29 mouse cellular contexts compared by ENCODE assay signal in genomic region chr6:31072072-31072471, GRCm38 (mm10).
A peak's percentile ranks its signal among the peaks of the same experiment; 100 is the strongest.
DNase-seq lines count a peak whose midpoint lies in the region; ATAC-seq and TF ChIP-seq lines count a peak whose summit lies in the region.
"Had no signal": no experiment of that assay in that cellular context is flagged by ENCODE, and none has a peak within 500 bp of the region (broad histone marks: within the 10 kb centered on the region; RNA-seq: fewer than 3 reads in every experiment).

No protein-coding gene starts in this region.

- WGBS in midbrain, embryonic 14.5 days = 89% methylated on average over 7 of the region's 7 CpGs

- no peak overlapping the region for H3K4me2 ChIP-seq in midbrain, embryonic 14.5 days (ENCODE audit: low read length)
- H3K4me2 ChIP-seq: forebrain, embryonic 13.5 days; heart, embryonic 13.5 days; hindbrain, embryonic 15.5 days; kidney, embryonic 15.5 days; limb, embryonic 15.5 days; neural tube, embryonic 13.5 days had no signal

- H3K36me3 ChIP-seq in midbrain, embryonic 14.5 days (ENCODE audit: control insufficient read depth, insufficient read depth, low read length) = no peaks in the 10 kb centered on the region
- H3K36me3 ChIP-seq: heart, embryonic 13.5 days; hindbrain, embryonic 10.5 days; hindbrain, embryonic 15.5 days; kidney, embryonic 15.5 days; limb, embryonic 10.5 days; limb, embryonic 15.5 days; neural tube, embryonic 13.5 days had no signal

- H3K4me3 ChIP-seq in layer of hippocampus, adult 2 months = no peak overlapping the region
- H3K4me3 ChIP-seq in midbrain, embryonic 14.5 days (replicated peaks; ENCODE audit: low read depth, low read length) = no peak overlapping the region
- H3K4me3 ChIP-seq: forebrain, embryonic 13.5 days; heart, adult 2 months; heart, embryonic 13.5 days; hindbrain, embryonic 10.5 days; hindbrain, embryonic 15.5 days; kidney, embryonic 15.5 days; limb, embryonic 10.5 days; limb, embryonic 15.5 days; neural tube, embryonic 13.5 days had no signal

- no peaks in the 10 kb centered on the region for H3K27me3 ChIP-seq in midbrain, embryonic 14.5 days (ENCODE audit: control insufficient read depth, insufficient read depth, low read length)
- H3K27me3 ChIP-seq: CH12.LX; forebrain, embryonic 13.5 days; heart, embryonic 13.5 days; hindbrain, embryonic 15.5 days; kidney, embryonic 15.5 days; limb, embryonic 15.5 days; neural tube, embryonic 13.5 days had no signal

- H3K9ac ChIP-seq in midbrain, embryonic 14.5 days (replicated peaks; ENCODE audit: low read length) = no peak overlapping the region
- H3K9ac ChIP-seq: forebrain, embryonic 13.5 days; heart, embryonic 13.5 days; hindbrain, embryonic 15.5 days; kidney, embryonic 15.5 days; limb, embryonic 15.5 days; liver, embryonic 14.5 days; neural tube, embryonic 13.5 days had no signal

- H3K4me1 ChIP-seq in midbrain, embryonic 14.5 days (ENCODE audit: control insufficient read depth, insufficient read depth, low read length) = no peaks in the 10 kb centered on the region

- peak overlapping the region; percentile 25; the same call in 1 of the 2 replicates for H3K27ac ChIP-seq in layer of hippocampus, adult 2 months
- H3K27ac ChIP-seq in midbrain, embryonic 14.5 days (replicated peaks; ENCODE audit: low read depth, low read length) = no peak overlapping the region
- H3K27ac ChIP-seq: forebrain, embryonic 13.5 days; heart, adult 2 months; heart, embryonic 13.5 days; hindbrain, embryonic 10.5 days; hindbrain, embryonic 15.5 days; kidney, embryonic 15.5 days; limb, embryonic 10.5 days; limb, embryonic 15.5 days; liver, embryonic 14.5 days; neural tube, embryonic 13.5 days had no signal

- TF ChIP-seq CTCF in layer of hippocampus, adult 2 months (conservative IDR thresholded peaks at IDR 0.05) = no peak

- no peak for DNase-seq in layer of hippocampus, adult 2 months (ENCODE audit: low spot score in 2 of 2)
- DNase-seq in layer of hippocampus, adult 18-20 months (ENCODE audit: low spot score in 2 of 2) = no peak
- peak; percentile 70 for DNase-seq in induced T-regulatory cell, adult 2 months (ENCODE audit: low read depth)
- peak; percentile 48 to 67 for DNase-seq in natural killer cell, adult 2 months (ENCODE audit: low spot score in 2 of 2)
- no peak for DNase-seq in midbrain, embryonic 14.5 days
- no peak for DNase-seq in spleen, postnatal 14 days (ENCODE audit: low spot score in 2 of 2)
- DNase-seq: adrenal gland, adult 8-10 months; B cell, adult 2 months; cerebellum, adult 2 months; cerebellum, postnatal 36 days; gastrocnemius, postnatal 14 days; heart, adult 2 months; heart, postnatal 10 days; kidney, adult 18-20 months; kidney, postnatal 25 days; lung, adult 2 months; lung, postnatal 14 days had no signal

- ATAC-seq in common myeloid progenitor, adult 5-6 weeks (replicated peaks; ENCODE audit: low read depth, poor library complexity, severe bottlenecking) = peak; percentile 53
- ATAC-seq in midbrain, embryonic 14.5 days (ENCODE audit: low FRiP score, low TSS enrichment) = no peak
- ATAC-seq: forebrain, embryonic 13.5 days; midbrain, embryonic 16.5 days had no signal

- H3K9me3 ChIP-seq in midbrain, embryonic 14.5 days (ENCODE audit: control insufficient read depth, low read length) = no peaks in the 10 kb centered on the region
- H3K9me3 ChIP-seq: forebrain, embryonic 13.5 days; heart, embryonic 13.5 days; hindbrain, embryonic 10.5 days; hindbrain, embryonic 15.5 days; kidney, embryonic 15.5 days; limb, embryonic 10.5 days; limb, embryonic 15.5 days; neural tube, embryonic 13.5 days had no signal

Comparison
In these comparisons a context has a peak if more than half of its experiments do, and no peak if none do; other contexts are left out.
1. DNase-seq: peak in induced T-regulatory cell, adult 2 months (single experiment) and natural killer cell, adult 2 months (2 of 2); none in layer of hippocampus, adult 2 months (0 of 2), layer of hippocampus, adult 18-20 months (0 of 2), midbrain, embryonic 14.5 days (single experiment) and spleen, postnatal 14 days (0 of 2).